Mouse (Mus musculus) left cerebral cortex, postnatal 14 days (tissue): ENCODE measurements around the gene Hip1. TPM values are rescaled to one million over a fixed set of nuclear protein-coding genes. Genes with fewer than 3 reads are reported as not detected.
"Not testable (repeated sequence)": the region's sequence is repeated elsewhere in the genome, so short reads cannot be mapped to it uniquely, and the experiment has no call there.

Experiments
- DNase-seq, 2 experiments: peaks; one replicate each; pipeline ENCODE4 v3.0.0; 2021 to 2022; ENCODE audit warnings: low spot score in 2 of 2, mixed read lengths in 1 of 2
- intact Hi-C: fragments of 180-260 bp; cut with DNase I; formaldehyde crosslinking; loops from one replicate; pipeline ENCODE4 v1.15.1; 2025
- total RNA-seq, 2 experiments: library from RNA; stranded (reverse); gene quantifications; 2 replicates each; pipeline ENCODE4 v1.2.3; 2021

Hip1 gene
- total RNA-seq, 2 experiments from 2014 or later = 66.9 to 72.0 TPM

- intact Hi-C loops = no loop called here
- DNase-seq = no peak
These were observed 46.0 kb downstream of the Hip1 start for GRCm38 (mm10) chr5:135498914-135499313.

GRCm38 (mm10) chr5:135497347-135497955 lies 47.5 kb downstream of the Hip1 start:
- no peak for DNase-seq

GRCm38 (mm10) chr5:135496489-135496888 lies 48.4 kb downstream of the Hip1 start:
- DNase-seq = no peak
- intact Hi-C loops = no loop called here

More at GRCm38 (mm10) chr5:135497347-135497955, 47.5 kb downstream of the Hip1 start:
- intact Hi-C loops = no loop called here

GRCm38 (mm10) chr5:135495471-135495870 lies 49.4 kb downstream of the Hip1 start:
- no peak for DNase-seq

GRCm38 (mm10) chr5:135494183-135494910 lies 50.6 kb downstream of the Hip1 start:
- peak in 1 of 2 experiments; percentile 29 for DNase-seq
- intact Hi-C loops = loop anchor here (1.0 to 5.0 kb wide), 2 partner anchors 37 to 94 kb away; no protein-coding TSS in a partner anchor

More at GRCm38 (mm10) chr5:135495471-135495870, 49.4 kb downstream of the Hip1 start:
- intact Hi-C loops = no loop called here

- DNase-seq = no peak
- intact Hi-C loops = loop anchor here (5.0 kb wide), 1 partner anchor 36 kb away; no protein-coding TSS in a partner anchor
These were observed 51.8 kb downstream of the Hip1 start for GRCm38 (mm10) chr5:135493095-135493494.

GRCm38 (mm10) chr5:135492126-135492525 lies 52.8 kb downstream of the Hip1 start:
- intact Hi-C loops = loop anchor here (5.0 kb wide), 1 partner anchor 35 kb away; no protein-coding TSS in a partner anchor
- DNase-seq = no peak

- peak in 1 of 2 experiments; percentile 26 for DNase-seq
These were observed 55.1 kb downstream of the Hip1 start for GRCm38 (mm10) chr5:135489695-135490294.

GRCm38 (mm10) chr5:135488881-135489694 lies 55.8 kb downstream of the Hip1 start:
- intact Hi-C loops = loop anchor here (2.0 kb wide), 1 partner anchor 56 kb away; the partner anchor contains the start of gene Hip1
- DNase-seq = peak; percentile 70 to 87

More at GRCm38 (mm10) chr5:135489695-135490294, 55.1 kb downstream of the Hip1 start:
- intact Hi-C loops = loop anchor here (2.0 to 5.0 kb wide), 2 partner anchors 32 to 55 kb away; partner anchors contain the start of gene Hip1

GRCm38 (mm10) chr5:135488222-135488880 lies 56.6 kb downstream of the Hip1 start:
- no peak for DNase-seq

GRCm38 (mm10) chr5:135485289-135485688 lies 59.6 kb downstream of the Hip1 start:
- no peak for DNase-seq
- intact Hi-C loops = no loop called here

More at GRCm38 (mm10) chr5:135488222-135488880, 56.6 kb downstream of the Hip1 start:
- intact Hi-C loops = loop anchor here (2.0 kb wide), 1 partner anchor 56 kb away; the partner anchor contains the start of gene Hip1

GRCm38 (mm10) chr5:135483865-135484264 lies 61.1 kb downstream of the Hip1 start:
- DNase-seq = not testable (repeated sequence)

GRCm38 (mm10) chr5:135478877-135479600 lies 65.9 kb downstream of the Hip1 start:
- no peak for DNase-seq
- intact Hi-C loops = no loop called here

More at GRCm38 (mm10) chr5:135483865-135484264, 61.1 kb downstream of the Hip1 start:
- intact Hi-C loops = not testable (repeated sequence)

GRCm38 (mm10) chr5:135476199-135476598 lies 68.7 kb downstream of the Hip1 start:
- no peak for DNase-seq
- intact Hi-C loops = no loop called here

- DNase-seq = no peak
- intact Hi-C loops = no loop called here
These were observed 72.5 kb downstream of the Hip1 start for GRCm38 (mm10) chr5:135472405-135472804.

- intact Hi-C loops = no loop called here
- peak in 1 of 2 experiments; percentile 54 for DNase-seq
These were observed 73.2 kb downstream of the Hip1 start for GRCm38 (mm10) chr5:135471747-135472146.

- intact Hi-C loops = no loop called here
- no peak for DNase-seq
These were observed 76.6 kb downstream of the Hip1 start for GRCm38 (mm10) chr5:135468280-135468679.

GRCm38 (mm10) chr5:135465833-135466291 lies 79.1 kb downstream of the Hip1 start:
- intact Hi-C loops = no loop called here
- peak; percentile 49 to 71 for DNase-seq
